Mouse (Mus musculus) testis, adult 2 months (tissue): Measurements from ENCODE around the gene Tmem63c.

Source experiments
- CTCF ChIP-seq: fragments of 200-500 bp; IDR thresholded peaks from 2 replicates; pipeline ENCODE4 v1.5.1; 2012; ENCODE audit warnings: low read depth, mild to moderate bottlenecking, inconsistent platforms, low read length, moderate library complexity; ENCODE audit not compliant: control insufficient read depth, insufficient read depth, insufficient replicate concordance
- POLR2A ChIP-seq: fragments of 200-500 bp; IDR thresholded peaks from 2 replicates; pipeline ENCODE4 v1.6.1; 2012; ENCODE audit warnings: low read depth, mild to moderate bottlenecking, inconsistent platforms, low read length, moderate library complexity; ENCODE audit not compliant: control insufficient read depth

GRCm38 (mm10) chr12:86986562-86986961 lies 34.6 kb upstream of the Tmem63c start:
- TF ChIP-seq CTCF: no peak
- no peak for TF ChIP-seq POLR2A
